Mouse (Mus musculus): ENCODE measurements around the gene Fam227a.

The Fam227a gene

DNA sequence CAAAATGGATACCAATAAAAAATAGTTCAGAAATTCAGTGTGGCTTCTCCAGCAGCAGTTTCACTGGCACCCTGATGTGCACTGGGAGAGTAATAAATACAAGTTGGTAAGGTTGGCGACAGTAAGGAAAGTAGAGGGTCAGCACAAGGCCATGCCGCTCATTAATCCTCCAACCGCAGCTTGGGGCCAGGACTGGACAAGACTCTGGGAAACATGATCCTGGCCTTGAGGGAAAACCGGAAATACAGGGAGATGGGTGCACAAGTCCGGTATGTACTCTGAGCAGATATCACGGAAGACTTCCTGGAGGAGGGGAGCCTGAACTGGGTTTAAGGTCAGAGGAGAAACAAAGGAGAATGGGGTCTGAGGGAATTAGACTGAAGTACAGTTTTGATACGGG is 43.3 kb downstream of the Fam227a start:
- no peak for DNase-seq

DNA sequence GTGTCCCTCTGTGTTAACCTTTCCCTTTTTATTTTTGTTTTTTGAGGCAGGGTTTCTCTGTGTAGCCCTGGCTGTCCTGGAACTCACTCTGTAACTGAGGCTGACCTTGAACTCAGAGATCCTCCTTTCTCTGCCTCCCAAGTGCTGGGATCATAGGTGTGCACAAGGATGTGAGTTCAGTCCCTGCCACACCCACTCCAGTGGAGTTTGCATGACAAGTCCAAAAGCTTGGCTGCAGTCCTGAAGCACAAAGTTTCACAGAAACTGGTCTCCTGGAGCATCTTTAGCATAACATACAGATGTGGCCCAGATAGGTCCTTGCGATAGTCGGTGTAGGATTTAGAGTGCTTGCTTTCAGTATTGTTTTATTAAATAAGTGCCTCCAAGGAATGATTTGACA is 49.5 kb downstream of the Fam227a start:
- DNase-seq = no peak

DNA sequence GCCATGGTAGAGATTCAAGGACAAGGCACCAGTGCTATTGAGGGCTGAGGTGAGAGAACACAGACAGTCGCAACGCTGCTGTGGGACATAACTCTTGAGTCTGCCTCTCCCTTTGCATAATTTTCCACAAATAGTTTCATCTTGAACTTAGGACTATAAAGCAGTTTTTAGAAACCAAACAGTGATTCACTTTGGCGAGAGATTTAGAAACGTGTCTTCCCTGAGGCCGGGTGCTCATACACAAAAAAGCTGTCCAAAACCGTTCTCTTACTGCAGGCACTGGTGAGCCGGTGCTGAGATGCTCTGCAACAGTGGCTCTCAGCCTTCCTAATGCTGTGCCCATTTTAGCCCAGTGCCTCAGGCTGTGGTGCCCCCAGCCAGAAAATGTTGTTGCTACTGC is 50.5 kb downstream of the Fam227a start:
- DNase-seq = no peak

DNA sequence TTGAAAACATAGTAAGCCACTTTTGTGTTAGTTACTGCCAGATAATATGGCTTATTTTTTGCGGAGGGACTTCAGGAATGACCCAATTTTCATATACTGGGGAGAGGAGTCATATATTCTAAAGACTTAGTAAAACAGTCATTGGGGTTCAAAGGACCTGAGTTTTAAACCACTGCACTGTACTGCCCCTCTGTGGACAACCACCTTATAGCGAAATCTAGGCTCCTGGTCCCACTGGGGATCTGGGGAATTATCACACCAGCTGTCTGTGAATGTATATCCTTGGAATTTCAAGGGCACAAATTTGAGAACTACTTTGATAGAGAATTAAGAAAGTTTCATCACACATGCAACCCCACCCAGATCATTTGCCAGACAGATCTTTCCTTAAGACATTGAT is 51.0 kb downstream of the Fam227a start:
- DNase-seq = no peak

DNA sequence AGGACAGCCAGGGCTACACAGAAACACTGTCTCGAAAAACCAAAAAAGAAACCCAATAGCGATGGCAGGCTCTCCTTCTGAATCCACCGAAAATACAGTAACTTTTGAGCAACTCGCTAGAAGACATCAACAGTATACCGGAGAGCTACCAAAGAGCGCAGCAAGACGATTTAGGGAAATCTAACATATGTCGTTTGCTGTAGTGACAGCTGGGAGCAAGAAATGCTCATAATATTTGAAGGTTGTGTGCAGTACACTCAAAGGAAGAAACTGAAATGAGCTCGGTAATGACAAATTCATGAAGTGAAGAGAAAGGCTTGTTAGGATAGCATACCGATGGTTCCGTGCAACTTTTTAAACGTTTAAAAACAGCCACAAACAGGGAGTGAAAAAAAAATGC is 52.6 kb downstream of the Fam227a start:
- no peak for DNase-seq

DNA sequence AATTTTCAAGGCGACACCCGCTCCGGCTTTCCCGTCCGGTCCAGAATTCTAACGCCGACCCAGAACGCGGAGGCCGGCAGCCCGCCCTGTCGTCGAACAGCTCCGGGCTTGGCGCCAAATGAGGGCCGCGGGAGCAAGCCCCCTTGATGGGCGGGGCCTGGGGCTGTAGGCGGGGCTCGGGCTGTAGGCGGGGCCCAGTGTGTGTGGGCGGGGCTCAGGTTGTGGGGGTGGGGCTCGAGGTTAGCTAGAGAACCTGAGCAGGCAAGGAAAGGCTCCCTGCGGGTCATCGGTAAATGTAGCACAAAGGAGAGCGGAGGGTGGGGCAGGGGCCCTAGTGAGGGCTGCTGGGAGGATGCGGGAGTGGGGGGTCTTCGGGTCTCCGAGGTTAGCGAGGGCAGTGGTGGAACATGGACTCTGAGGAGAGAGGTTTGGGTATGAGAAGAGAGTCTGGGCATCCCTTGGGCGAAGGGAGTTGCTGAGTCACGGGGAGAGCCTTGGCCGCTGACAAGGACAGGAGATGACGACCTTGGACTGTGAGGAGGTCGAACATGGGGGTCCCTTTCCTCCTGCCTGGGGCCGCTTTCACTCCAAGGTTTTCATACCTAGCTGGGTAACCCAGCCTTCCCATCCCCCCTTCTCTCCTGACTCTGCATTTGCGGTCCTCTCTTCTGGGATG is 53.6 kb downstream of the Fam227a start, which contains the start of gene Dmc1:
Gene Dmc1, minus strand, starts transcription at position 120 of the 676 bp plus-strand sequence.
- DNase-seq = peak; percentile 28

DNA sequence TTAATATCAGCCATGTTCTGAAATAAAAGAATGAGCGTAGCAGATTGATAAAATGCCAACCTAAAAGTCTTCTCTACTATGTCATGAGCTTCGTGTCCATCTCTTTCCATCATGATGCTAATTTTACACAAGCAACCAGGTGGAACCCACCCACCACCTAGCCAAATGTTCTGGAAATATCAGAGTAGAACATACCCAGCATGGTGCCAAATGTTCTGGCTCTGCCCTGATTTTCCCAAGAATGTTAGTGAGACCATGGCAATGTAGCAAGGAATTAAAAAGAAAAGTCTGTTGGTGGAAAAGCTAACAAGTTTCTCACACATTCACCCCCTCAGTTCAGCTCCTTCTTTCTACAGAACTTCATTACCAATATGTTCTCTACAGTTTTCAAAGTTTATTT is 58.6 kb downstream of the Fam227a start:
- no peak for DNase-seq

DNA sequence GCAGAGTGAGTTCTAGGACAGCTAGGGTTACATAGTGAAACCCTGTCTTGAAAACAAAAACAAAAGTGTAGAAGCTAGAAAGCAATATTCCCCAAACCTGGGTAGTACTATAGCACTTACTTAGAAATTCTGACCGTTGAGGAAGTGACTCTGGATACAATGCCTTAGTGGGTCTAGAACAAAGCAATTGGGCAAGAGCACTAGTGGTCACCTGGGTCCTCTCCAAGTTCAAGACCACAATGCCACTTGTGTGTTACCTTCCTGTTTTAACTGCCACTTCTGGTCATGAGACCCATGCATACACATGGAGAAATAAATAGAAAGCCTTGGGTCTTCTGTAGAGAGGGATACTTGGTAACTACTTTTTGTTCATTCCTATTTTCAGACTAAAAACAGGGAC is 60.0 kb downstream of the Fam227a start:
- DNase-seq = no peak

DNA sequence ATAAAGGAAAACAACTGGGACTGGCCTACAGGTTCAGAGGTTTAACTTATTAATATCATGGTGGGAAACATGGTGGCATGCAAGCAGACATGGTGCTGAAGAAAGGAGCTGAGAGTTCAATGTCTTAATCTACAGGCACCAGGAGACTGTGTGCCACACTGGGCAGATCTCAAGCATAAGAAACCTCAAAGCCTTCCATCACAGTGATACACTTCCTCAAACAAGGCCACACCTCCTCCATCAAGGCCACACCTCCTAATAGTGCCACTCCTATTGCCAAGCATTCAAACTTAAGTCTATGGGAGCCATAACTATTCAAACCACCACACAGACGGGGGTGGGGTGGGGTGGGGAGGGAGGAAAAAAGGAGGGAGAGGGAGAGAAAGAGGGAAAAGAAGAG is 77.2 kb downstream of the Fam227a start:
- no peak for DNase-seq

DNA sequence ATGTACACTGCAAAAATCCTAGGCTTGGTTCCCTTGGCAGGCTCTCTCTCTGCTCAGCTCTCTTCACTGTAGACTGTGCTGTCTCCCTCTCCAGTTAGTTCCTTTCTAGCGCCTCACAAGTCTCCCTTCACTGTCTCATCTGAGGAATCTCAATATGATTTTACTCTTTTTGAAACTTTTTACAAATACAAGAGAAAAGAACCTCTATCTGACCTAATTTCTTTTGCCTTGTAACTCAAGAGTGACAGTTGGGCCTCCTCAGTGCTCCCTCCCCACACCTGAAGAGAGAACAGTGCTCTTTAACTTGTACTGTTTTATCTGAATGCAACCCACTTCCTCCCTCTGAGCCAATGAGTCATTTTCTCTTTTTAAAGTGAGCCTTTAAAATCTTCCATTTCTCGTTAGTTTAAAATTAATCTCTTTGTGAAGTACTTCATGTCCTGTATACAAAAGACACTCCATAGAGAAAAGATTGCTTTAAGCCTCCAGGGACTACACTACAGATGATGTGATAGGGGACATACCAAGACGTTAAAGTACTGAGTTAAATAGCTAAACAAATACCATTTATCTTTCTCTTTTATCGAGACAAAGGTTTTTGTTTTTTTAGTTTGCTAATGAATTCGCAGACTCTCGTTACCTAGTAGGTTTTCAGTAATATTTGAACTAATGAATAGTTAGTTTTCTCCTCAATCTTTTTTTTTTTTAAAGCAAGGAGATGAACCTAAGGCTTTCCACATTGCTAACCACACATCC is 80.9 kb downstream of the Fam227a start:
- DNase-seq = no peak

DNA sequence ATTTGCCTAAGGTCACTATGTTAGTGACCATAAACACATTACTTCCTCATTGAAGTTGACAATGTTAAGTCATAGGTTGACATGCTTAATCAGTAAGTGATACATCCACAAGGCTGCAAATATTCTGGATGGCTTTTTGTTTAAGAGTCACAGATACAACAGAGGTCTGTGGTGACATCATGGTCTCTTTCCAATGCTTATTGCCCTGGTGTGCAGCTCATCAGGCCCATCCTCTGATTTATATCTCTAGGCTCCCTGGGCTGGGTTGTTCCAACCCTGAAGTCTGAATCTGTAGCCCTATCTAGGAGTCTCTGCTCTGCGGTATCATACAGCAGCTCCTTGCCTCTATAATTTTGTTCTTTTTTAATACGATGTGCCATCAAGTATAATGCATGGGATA is 81.8 kb downstream of the Fam227a start:
- no peak for DNase-seq

DNA sequence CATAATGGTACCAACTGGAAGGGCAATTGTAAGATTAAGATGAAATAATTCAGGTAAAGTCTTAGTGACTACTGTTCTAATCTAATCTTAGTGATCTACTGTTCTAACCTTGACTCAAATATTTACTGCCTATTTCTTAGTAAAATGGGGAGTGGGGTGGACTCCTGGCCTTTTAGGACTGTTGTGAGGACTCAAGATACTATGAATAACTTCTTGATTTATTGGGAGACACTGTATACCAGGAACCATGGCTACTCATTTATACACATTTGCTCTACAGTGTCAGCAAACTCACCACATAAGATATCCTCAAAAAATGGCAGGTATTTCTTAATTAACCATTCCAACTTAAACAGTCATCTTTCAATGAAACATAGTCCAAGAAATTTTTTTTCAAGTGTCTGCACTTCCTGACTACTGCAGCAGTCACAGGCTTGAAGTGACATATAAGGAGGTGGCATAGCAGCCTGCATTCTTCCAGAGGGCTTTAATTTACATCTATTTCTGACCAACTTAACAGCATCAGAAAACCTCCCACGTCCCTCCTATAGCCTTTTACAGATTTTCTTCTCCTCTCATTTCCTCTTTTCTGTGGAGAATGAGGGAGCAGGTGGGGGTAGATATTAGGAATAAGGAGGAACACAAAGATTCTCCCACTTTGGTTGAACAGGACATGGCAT is 83.1 kb downstream of the Fam227a start:
- no peak for DNase-seq

DNA sequence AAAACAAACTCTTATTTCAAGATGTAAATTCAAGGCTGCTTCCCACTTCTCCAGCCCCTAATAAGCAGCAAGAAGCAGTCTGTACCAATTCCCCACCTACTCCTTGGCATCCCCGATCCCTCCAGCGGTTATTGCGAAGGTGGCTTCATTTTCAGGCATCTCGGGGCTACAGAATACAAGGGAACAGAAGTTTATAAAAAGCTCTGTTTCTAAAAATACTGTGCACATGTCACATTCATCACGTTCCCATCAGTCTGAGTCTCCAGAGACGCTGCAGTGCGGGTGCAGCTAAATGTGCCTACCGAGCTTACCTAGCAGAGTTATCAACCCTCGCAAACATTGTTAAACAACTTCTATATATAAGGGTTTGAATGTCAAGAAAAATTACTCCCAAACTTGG is 96.3 kb downstream of the Fam227a start:
- no peak for DNase-seq

DNA sequence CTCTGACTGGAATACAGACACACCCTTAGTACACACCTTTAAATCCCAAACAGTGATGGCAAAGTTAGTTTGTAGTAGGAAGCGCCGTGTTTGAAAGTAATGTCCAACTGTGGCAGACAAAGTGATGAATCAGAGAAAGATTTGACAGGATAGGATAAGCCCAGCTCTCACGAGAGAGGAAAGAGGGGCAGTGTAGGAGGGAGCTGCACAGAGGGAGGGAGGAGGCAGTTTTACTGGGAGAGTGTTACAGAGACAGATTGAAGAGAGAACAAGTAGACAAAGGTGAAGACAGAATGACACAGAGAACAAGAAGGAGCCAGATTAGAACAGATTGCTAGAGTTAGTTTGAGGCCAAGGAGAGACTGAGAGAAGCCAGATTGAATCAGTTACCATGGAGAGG is 99.1 kb downstream of the Fam227a start:
- DNase-seq = no peak

Measured in kidney, adult 18-20 months (tissue).